Mouse (Mus musculus) hindbrain, embryonic 10.5 days (tissue): ENCODE measurements around the gene Apoh. TPM values are rescaled to one million over a fixed set of nuclear protein-coding genes. Genes with fewer than 3 reads are reported as not detected.

Source experiments
- DNase-seq: peaks from one replicate; pipeline ENCODE4 v3.0.0-alpha.2; 2017; ENCODE audit warnings: low spot score
- H3K27ac ChIP-seq: fragments of 300-500 bp; sonication (generic); 2 replicates; pipeline ENCODE4 v1.5.1; 2016; ENCODE audit warnings: mild to moderate bottlenecking, moderate library complexity
- H3K27me3 ChIP-seq: fragments of 300-500 bp; sonication (generic); 2 replicates; pipeline ENCODE4 v1.6.1; 2016; ENCODE audit warnings: mild to moderate bottlenecking; ENCODE audit not compliant: poor library complexity, insufficient read depth, severe bottlenecking
- H3K36me3 ChIP-seq: fragments of 300-500 bp; sonication (generic); 2 replicates; pipeline ENCODE4 v1.6.1; 2016; ENCODE audit warnings: mild to moderate bottlenecking, moderate library complexity
- H3K4me1 ChIP-seq: fragments of 300-500 bp; sonication (generic); replicated peaks from 2 replicates; pipeline ENCODE4 v1.6.1; 2016; ENCODE audit warnings: mild to moderate bottlenecking
- H3K4me3 ChIP-seq: fragments of 300-500 bp; sonication (generic); 2 replicates; pipeline ENCODE4 v1.5.1; 2016; ENCODE audit warnings: mild to moderate bottlenecking, moderate library complexity
- H3K9me3 ChIP-seq: fragments of 300-500 bp; sonication (generic); 2 replicates; pipeline ENCODE4 v1.6.1; 2016; ENCODE audit warnings: mild to moderate bottlenecking, moderate library complexity
- WGBS: fragments of 180-500 bp; shearing (Covaris S2); methylation state at CpG from one replicate; pipeline ENCODE4 v1.1.7; 2016; 5-methylcytosine and 5-hydroxymethylcytosine counted together
- polyA plus RNA-seq: library from polyadenylated mRNA; unstranded; fragments of >200 nt; fragmentation: Nextera tagmentation; extraction: Ambion mirVana; gene quantifications from 2 replicates; pipeline ENCODE4 v1.2.1, GENCODE M21; 2016

Apoh gene
- polyA plus RNA-seq, 1 experiment from 2014 or later = not detected

DNA sequence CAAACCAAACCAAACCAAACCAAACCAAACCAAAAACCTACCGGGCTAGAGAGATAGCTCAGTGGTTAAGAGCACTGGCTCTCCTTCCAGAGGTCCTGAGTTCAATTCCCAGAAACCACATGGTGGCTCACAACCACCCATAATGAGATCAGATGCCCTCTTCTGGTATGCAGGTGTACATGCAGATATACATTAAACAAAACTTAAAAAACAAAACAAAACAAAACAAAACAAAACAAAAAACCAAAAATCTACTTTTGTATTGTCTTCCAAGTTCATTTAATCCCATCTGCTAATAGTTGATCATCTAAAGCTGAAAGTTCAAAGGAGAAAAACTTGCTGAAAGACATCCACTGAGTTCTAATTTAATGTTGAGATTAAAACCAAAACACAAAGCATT lies 73.2 kb downstream of the Apoh start:
- H3K9me3 ChIP-seq = no peaks in the 10 kb centered on the region
- WGBS = 89% methylated on average over 1 of the region's 1 CpGs

DNA sequence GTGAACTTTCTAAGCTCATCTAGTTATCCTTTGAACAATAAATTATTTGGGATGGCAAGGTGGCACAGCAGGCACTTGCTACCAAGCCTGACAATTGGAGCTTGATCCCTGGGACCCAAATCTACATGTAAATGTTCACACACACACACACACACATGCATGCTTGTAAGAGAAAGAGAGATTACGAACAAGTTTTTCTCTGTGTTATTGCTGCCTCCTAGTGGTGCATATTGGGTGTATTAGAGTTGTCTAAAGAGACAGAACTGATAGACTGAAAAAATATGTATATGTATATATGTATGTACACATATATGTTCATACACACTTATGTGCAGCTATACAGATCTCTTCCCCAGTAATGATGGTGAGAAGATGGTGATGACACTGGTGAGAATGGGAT lies 75.4 kb downstream of the Apoh start:
- Histone ChIP-seq H3K9me3 (no peaks in the 10 kb centered on the region), H3K4me3 (no peak overlapping the region), H3K4me1 (peaks cover 7% of the 10 kb centered on the region), H3K27me3 (peaks cover 12% of the 10 kb centered on the region; the same call in 1 of the 2 replicates), H3K27ac (no peak overlapping the region), H3K36me3 (no peaks in the 10 kb centered on the region)
- WGBS = 47% methylated on average over 1 of the region's 1 CpGs
- no peak for DNase-seq

More for the DNA sequence above, 73.2 kb downstream of the Apoh start:
- Histone ChIP-seq H3K27ac (no peak overlapping the region), H3K36me3 (no peaks in the 10 kb centered on the region), H3K4me1 (no peaks in the 10 kb centered on the region), H3K27me3 (no peaks in the 10 kb centered on the region), H3K4me3 (no peak overlapping the region)
- no peak for DNase-seq

DNA sequence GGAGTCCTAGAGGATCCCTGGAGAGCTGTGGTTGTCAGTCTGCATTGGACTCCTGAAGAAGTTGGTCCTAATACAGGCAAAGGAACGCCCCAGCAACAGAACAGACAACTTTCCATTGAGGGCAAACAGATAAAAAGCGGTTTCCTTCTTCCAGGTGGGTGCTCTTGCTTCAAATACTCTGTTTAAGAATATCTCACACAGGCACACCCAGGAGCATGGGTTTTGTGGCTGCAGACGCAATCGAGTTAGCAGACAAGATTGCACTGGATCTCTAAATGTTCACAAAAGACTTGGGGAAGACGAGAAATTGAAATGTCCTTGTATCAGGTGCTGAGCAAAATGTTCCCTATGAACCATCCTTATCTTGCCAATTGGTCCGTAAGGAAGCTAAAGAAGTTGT lies 76.1 kb downstream of the Apoh start:
- peaks cover 14% of the 10 kb centered on the region for H3K4me1 ChIP-seq
- WGBS = 87% methylated on average over 6 of the region's 6 CpGs
- H3K4me3 ChIP-seq = no peak overlapping the region
- no peaks in the 10 kb centered on the region for H3K36me3 ChIP-seq
- no peak for DNase-seq
- H3K27me3 ChIP-seq = peaks cover 13% of the 10 kb centered on the region; the same call in 1 of the 2 replicates
- H3K9me3 ChIP-seq = no peaks in the 10 kb centered on the region
- no peak overlapping the region for H3K27ac ChIP-seq

DNA sequence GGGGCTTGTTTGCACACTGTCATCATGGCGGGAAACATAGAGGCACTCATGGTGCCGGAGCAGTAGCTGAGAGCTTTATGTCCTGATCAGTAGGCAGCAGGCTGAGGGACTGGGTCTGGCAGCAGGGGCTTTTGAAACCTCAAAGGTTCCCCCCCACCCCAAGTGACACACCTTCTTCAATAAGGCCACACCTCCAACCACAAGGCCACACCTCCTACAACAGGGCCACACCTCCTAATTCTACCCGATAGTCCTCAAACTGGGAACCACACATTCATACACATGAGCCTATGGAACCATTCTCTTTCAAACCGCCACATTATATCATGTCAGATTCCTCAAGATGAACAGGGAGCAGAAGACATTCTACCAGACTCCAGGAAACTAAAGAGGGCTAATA lies 77.6 kb downstream of the Apoh start:
- H3K4me1 ChIP-seq = peaks cover 20% of the 10 kb centered on the region
- no peaks in the 10 kb centered on the region for H3K36me3 ChIP-seq
- no peak overlapping the region for H3K27ac ChIP-seq
- no peaks in the 10 kb centered on the region for H3K9me3 ChIP-seq
- no peak overlapping the region for H3K4me3 ChIP-seq
- 79% methylated on average over 4 of the region's 4 CpGs for WGBS
- no peak for DNase-seq
- H3K27me3 ChIP-seq = peaks cover 13% of the 10 kb centered on the region; the same call in 1 of the 2 replicates

DNA sequence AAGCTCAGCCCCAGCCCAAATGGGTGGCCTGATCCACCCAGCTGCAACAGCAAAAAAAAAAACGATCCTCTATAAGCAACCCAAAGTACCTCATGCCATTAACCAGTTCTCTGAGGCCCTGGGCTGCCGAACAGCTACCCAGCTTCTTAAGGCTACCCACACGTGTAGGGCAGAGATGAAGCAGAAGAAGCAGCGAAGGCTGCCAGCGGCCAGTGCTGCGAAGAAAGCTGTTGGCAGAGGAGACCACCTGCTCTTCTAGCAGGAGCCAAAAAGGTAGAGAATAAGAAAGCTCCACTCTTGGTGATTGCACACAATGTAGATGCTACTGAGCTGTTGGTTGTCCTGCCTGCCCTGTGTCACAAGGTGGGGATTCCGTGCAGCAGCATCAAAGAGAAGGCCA lies 80.1 kb downstream of the Apoh start:
- peaks cover 32% of the 10 kb centered on the region for H3K4me1 ChIP-seq
- H3K36me3 ChIP-seq = no peaks in the 10 kb centered on the region
- no peaks in the 10 kb centered on the region for H3K9me3 ChIP-seq
- H3K27me3 ChIP-seq = peaks cover 13% of the 10 kb centered on the region; the same call in 1 of the 2 replicates
- WGBS = 55% methylated on average over 7 of the region's 7 CpGs
- H3K4me3 ChIP-seq = peak overlapping the region; percentile 70; the same call in 1 of the 2 replicates
- DNase-seq = no peak
- H3K27ac ChIP-seq = 0 out of 2 replicates have a peak overlapping the region, but pooled peaks have one; percentile 94

DNA sequence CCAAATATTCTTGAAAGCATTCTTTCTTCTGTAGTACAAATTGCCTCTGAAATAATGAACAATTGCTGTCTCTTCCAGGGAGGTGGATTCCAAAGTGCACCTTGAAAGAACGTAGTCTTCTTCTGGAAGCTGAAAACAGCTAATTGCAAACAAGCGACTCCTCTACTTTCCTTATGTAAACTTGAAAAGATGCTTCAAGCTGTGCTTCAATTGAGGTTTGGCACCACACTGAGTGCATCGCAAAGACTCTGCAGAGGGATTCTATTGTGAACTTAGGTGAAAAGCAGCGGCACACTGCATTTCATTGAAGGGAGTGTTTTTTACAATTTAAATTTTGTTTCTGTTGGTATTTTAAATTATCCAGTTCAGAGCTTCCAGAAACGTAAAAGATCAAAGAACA lies 81.0 kb downstream of the Apoh start:
- 2% methylated on average over 5 of the region's 5 CpGs for WGBS
- H3K27me3 ChIP-seq = peaks cover 13% of the 10 kb centered on the region; the same call in 1 of the 2 replicates
- peaks cover 32% of the 10 kb centered on the region for H3K4me1 ChIP-seq
- H3K27ac ChIP-seq = peak overlapping the region; percentile 94
- H3K9me3 ChIP-seq = no peaks in the 10 kb centered on the region
- peak overlapping the region; percentile 70 for H3K4me3 ChIP-seq
- DNase-seq = no peak
- H3K36me3 ChIP-seq = no peaks in the 10 kb centered on the region

DNA sequence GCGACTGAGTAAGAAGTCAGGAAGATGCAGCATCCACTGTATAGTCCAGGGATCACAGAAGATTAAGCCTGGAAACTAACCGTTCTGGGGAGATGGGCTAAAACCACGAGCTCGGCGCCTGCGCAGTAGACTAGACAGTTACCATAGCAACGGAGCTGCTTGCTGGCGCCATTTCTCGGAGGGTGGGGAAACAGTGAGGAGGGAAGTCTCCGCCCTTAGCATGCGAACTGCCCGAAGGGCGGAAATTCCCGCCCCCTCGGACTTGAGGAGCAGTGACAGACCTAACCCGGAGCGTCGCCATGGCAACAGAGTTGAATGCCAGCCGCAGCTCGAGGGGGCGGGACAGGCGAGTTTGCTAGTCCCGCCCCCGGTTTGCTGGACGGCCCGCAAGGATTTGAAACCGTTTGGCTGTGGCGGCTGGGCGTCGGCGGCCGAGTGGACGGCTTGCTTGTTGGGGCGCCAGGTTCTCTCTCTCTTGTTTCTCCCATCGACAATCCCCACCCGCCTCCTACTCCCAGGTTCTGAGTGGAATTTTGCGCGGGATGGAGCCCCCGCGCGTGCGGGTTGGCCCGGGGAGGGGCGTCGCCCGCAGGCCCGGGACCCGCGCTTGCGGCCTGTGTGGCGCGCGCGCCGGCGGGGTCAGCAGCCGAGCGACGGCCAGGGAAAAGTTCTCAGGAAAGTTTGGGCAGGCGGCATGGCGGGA lies 81.9 kb downstream of the Apoh start, which contains the start of gene Cep112:
Gene Cep112 (plus strand): TSS at position 304 of the 703 bp plus-strand sequence.
- under 1% methylated on average over 61 of the region's 61 CpGs for WGBS
- peak within 1 kb of the TSS; percentile 70 for H3K4me3 ChIP-seq
- H3K9me3 ChIP-seq = no peaks in the 10 kb centered on the region
- no peaks in the 10 kb centered on the region for H3K36me3 ChIP-seq
- peak; percentile 99 for DNase-seq
- peak within 1 kb of the TSS; percentile 94 for H3K27ac ChIP-seq
- peaks cover 13% of the 10 kb centered on the region; the same call in 1 of the 2 replicates for H3K27me3 ChIP-seq
- peaks cover 32% of the 10 kb centered on the region for H3K4me1 ChIP-seq

DNA sequence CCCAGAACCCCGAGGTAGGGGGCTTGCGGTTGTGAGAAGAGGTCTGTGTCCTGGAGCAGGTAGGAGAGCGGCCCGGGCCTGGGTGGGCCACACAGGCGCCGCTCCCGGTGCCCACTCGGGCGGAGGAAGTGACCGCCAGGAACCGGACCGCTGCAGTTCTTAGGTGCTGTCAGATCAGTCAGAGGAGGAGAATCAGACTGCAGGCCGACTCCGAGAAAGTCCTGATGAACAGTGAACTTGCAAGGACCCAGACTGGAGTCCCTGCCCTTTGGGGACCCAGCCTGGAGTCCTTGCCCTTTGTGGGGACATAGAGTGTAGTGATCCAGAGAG lies 82.4 kb downstream of the Apoh start:
- Histone ChIP-seq H3K27me3 (peaks cover 13% of the 10 kb centered on the region; the same call in 1 of the 2 replicates), H3K9me3 (no peaks in the 10 kb centered on the region), H3K4me1 (peaks cover 32% of the 10 kb centered on the region), H3K4me3 (peak overlapping the region; percentile 70), H3K27ac (peak overlapping the region; percentile 94), H3K36me3 (no peaks in the 10 kb centered on the region)
- DNase-seq = no peak
- 7% methylated on average over 14 of the region's 14 CpGs for WGBS

DNA sequence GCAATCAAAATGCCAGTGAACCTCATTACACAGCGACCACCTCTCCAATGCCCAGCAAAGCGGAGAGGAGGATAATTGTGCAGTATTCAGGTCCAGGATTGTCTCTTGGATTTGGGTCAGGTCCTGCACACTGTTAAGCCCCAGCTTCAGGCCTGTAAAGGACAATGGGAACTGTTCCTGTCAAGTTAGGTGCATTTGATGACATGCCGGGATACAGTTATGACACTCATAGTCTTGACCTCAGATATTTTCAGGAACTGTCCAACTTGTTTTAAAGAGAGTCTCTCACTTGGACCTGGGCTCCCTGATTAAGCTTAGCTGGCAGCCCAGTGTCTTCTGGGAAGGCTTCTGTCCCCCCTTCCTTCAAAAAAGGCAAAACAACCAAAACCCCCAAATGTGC lies 82.9 kb downstream of the Apoh start:
- Histone ChIP-seq H3K27me3 (peaks cover 13% of the 10 kb centered on the region; the same call in 1 of the 2 replicates), H3K4me1 (peaks cover 32% of the 10 kb centered on the region), H3K36me3 (no peaks in the 10 kb centered on the region), H3K27ac (peak overlapping the region; percentile 94; the same call in 1 of the 2 replicates), H3K9me3 (no peaks in the 10 kb centered on the region), H3K4me3 (peak overlapping the region; percentile 70)
- DNase-seq = no peak
- 90% methylated on average over 3 of the region's 3 CpGs for WGBS

DNA sequence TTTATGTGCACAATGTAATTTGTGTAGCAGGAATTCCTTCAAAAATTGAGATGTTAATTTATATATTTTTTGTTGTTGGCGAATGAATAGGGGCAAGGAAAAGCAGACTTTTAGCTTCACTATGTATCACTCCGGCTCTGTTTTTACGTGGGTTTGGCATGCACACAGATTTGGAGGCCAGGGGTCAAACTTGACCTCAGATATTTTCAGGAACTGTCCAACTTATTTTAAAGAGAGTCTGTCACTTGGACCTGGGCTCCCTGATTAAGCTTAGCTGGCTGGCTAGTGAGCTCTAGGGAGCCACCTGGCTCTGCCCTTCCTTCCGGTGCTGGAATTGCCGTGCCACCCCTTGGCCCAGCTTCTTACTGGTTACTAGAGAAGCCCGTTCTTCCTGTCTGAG lies 84.0 kb downstream of the Apoh start:
- Histone ChIP-seq H3K36me3 (no peaks in the 10 kb centered on the region), H3K27ac (no peak overlapping the region), H3K9me3 (no peaks in the 10 kb centered on the region), H3K4me1 (peaks cover 32% of the 10 kb centered on the region), H3K27me3 (peaks cover 13% of the 10 kb centered on the region; the same call in 1 of the 2 replicates), H3K4me3 (no peak overlapping the region)
- DNase-seq = no peak
- 74% methylated on average over 6 of the region's 6 CpGs for WGBS

DNA sequence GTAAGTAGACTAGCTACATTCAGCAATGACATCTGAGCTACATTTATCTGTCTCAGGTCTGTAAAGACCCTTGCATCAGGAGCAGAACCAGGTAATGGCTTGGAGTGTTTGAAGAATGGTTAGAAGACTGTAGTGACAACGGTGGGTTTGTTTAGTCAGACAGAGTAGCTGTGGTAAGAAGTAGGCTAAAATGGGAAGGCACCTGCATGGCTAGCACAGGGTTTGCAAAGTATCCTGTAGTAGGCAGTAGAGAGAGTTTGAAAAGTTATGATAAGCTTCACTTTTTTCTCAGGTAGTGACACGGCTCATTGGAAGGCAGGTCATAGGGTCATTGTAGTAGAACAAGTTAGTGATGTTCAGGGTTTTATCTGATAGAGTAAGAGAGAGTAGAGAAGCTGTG lies 85.9 kb downstream of the Apoh start:
- no peak overlapping the region for H3K27ac ChIP-seq
- H3K27me3 ChIP-seq = no peaks in the 10 kb centered on the region
- no peak overlapping the region for H3K4me3 ChIP-seq
- DNase-seq = no peak
- 81% methylated on average over 2 of the region's 2 CpGs for WGBS
- H3K36me3 ChIP-seq = no peaks in the 10 kb centered on the region
- peaks cover 20% of the 10 kb centered on the region for H3K4me1 ChIP-seq
- H3K9me3 ChIP-seq = no peaks in the 10 kb centered on the region

DNA sequence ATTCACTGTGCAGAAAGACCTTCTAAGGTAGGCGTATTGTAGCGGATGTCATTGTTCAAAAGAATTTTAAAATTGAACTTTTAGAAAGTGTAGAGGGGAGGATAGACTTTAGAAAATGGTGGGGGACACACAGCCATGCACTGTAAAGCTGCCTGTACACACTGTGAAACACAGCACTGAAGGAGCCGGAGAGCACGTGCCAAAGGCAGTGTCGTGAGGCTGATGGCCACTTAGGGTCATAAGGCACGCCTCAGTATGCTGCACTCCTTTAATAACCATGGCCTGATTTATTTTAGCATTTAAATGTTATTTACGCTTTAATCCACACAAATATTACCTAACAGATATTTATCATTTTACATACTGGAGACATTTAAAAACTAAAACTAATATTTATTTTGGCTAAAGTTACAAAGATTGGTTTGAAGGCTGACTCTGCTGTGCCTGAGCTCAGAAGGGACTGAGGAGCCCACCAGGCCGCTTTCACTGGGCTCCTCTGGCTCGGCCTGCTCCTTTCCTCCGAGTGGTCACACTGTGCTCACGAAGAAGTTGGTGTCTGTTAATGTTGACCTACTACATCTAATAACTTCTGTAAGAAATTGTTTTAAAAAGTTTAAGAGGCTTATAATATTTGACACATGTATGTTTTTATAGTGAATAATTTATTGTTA lies 100.9 kb downstream of the Apoh start:
- Histone ChIP-seq H3K27ac (no peak overlapping the region), H3K4me1 (no peaks in the 10 kb centered on the region), H3K4me3 (no peak overlapping the region), H3K27me3 (no peaks in the 10 kb centered on the region), H3K9me3 (no peaks in the 10 kb centered on the region), H3K36me3 (peaks cover 12% of the 10 kb centered on the region)
- no peak for DNase-seq
- WGBS = 86% methylated on average over 11 of the region's 11 CpGs

DNA sequence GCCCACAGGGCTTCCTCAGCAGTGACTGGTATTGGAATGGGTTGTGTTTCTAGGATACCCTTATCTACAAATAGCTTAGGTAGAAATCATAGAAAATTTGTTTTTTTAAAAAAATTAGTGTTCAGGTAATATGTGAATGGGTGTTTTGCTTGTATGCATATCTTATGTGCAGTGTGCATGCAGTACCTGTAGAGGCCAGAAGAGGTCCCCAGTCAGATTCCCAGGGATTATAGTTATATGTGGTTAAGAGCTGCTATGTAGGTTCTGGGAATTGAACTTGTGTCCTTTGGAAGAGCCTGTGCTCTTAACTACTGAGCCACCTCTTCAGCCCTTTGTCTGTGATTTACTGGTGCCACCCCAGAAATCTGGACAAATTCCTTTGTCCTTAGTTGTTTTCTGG lies 104.0 kb downstream of the Apoh start:
- no peak overlapping the region for H3K27ac ChIP-seq
- DNase-seq = peak; percentile 26
- H3K27me3 ChIP-seq = no peaks in the 10 kb centered on the region
- peaks cover 6% of the 10 kb centered on the region for H3K36me3 ChIP-seq
- no peak overlapping the region for H3K4me3 ChIP-seq
- 0 out of 2 replicates have a peak, but pooled peaks cover 8% of the 10 kb centered on the region for H3K9me3 ChIP-seq
- no peaks in the 10 kb centered on the region for H3K4me1 ChIP-seq
